Mouse (Mus musculus) embryonic facial prominence, embryonic 11.5 days (tissue): ENCODE data around the gene E2f2. TPM values are rescaled to one million over a fixed set of nuclear protein-coding genes. Genes with fewer than 3 reads are reported as not detected.

Experiments used
- ATAC-seq: fragments of 200-750 bp; cut with Nextera tagmentation; replicated peaks from 2 replicates; pipeline ENCODE4 v1.8.0; 2017; ENCODE audit warnings: low read depth; ENCODE audit not compliant: insufficient number of reproducible peaks, low FRiP score, low TSS enrichment
- DNase-seq: peaks from one replicate; pipeline ENCODE4 v3.0.0-alpha.2; 2015; ENCODE audit warnings: low spot score
- H3K27ac ChIP-seq: fragments of 300-500 bp; sonication (generic); replicated peaks from 2 replicates; pipeline ENCODE4 v1.5.1; 2014; ENCODE audit warnings: mild to moderate bottlenecking, low read depth, low read length, control low read depth
- H3K27me3 ChIP-seq: fragments of 300-500 bp; sonication (generic); 2 replicates; pipeline ENCODE4 v1.6.1; 2014; ENCODE audit warnings: mild to moderate bottlenecking, low read length, moderate library complexity, mixed read lengths; ENCODE audit not compliant: control insufficient read depth, insufficient read depth
- H3K36me3 ChIP-seq: fragments of 300-500 bp; sonication (generic); replicated peaks from 2 replicates; pipeline ENCODE4 v1.6.1; 2014; ENCODE audit warnings: low read depth, mild to moderate bottlenecking, low read length, moderate library complexity, mixed read lengths; ENCODE audit not compliant: control insufficient read depth, insufficient read depth
- H3K4me1 ChIP-seq: fragments of 300-500 bp; sonication (generic); 2 replicates; pipeline ENCODE4 v1.6.1; 2014; ENCODE audit warnings: low read length, mixed read lengths; ENCODE audit not compliant: control insufficient read depth, insufficient read depth
- H3K4me2 ChIP-seq: fragments of 300-500 bp; sonication (generic); 2 replicates; pipeline ENCODE4 v1.6.1; 2014; ENCODE audit warnings: low read depth, mild to moderate bottlenecking, control low read depth, low read length, moderate library complexity
- H3K4me3 ChIP-seq: fragments of 300-500 bp; sonication (generic); 2 replicates; pipeline ENCODE4 v1.5.1; 2014; ENCODE audit warnings: low read depth, low read length, control low read depth
- H3K9ac ChIP-seq: fragments of 300-500 bp; sonication (generic); replicated peaks from 2 replicates; pipeline ENCODE4 v1.6.1; 2014; ENCODE audit warnings: mild to moderate bottlenecking, control low read depth, low read length
- H3K9me3 ChIP-seq: fragments of 300-500 bp; sonication (generic); replicated peaks from 2 replicates; pipeline ENCODE4 v1.6.1; 2016; ENCODE audit warnings: mild to moderate bottlenecking, low read length, inconsistent platforms, mixed read lengths; ENCODE audit not compliant: control insufficient read depth
- WGBS: fragments of 180-500 bp; shearing (Covaris S2); extraction: QIAGEN DNeasy Blood & Tissue Kit; methylation state at CpG from one replicate; pipeline ENCODE4 v1.1.7; 2014; 5-methylcytosine and 5-hydroxymethylcytosine counted together
- polyA plus RNA-seq: library from polyadenylated mRNA; unstranded; fragments of >200 nt; fragmentation: Nextera tagmentation; extraction: Ambion mirVana; gene quantifications from 2 replicates; pipeline ENCODE4 v1.2.1, GENCODE M21; 2014

The E2f2 gene
- polyA plus RNA-seq, 1 experiment from 2014 or later = 6.1 TPM

- no peak for ATAC-seq
- no peak overlapping the region for H3K27ac ChIP-seq
- peaks cover 23% of the 10 kb centered on the region for H3K27me3 ChIP-seq
Measured at GRCm38 (mm10) chr4:136239111-136239510, 66.9 kb downstream of the E2f2 start.

GRCm38 (mm10) chr4:136239622-136240021, 67.4 kb downstream of the E2f2 start:
- peaks cover 23% of the 10 kb centered on the region for H3K27me3 ChIP-seq
- H3K27ac ChIP-seq = no peak overlapping the region
- peak; percentile 79 for DNase-seq
- ATAC-seq = no peak
- H3K9ac ChIP-seq = no peak overlapping the region
- H3K36me3 ChIP-seq = no peaks in the 10 kb centered on the region
- 20% methylated on average over 8 of the region's 8 CpGs for WGBS
- H3K9me3 ChIP-seq = no peaks in the 10 kb centered on the region
- H3K4me1 ChIP-seq = no peaks in the 10 kb centered on the region; the same call in 1 of the 2 replicates
- no peak overlapping the region for H3K4me3 ChIP-seq
- no peak overlapping the region for H3K4me2 ChIP-seq

More at GRCm38 (mm10) chr4:136239111-136239510, 66.9 kb downstream of the E2f2 start:
- Histone ChIP-seq H3K4me1 (no peaks in the 10 kb centered on the region; the same call in 1 of the 2 replicates), H3K36me3 (no peaks in the 10 kb centered on the region), H3K9me3 (no peaks in the 10 kb centered on the region), H3K9ac (no peak overlapping the region), H3K4me2 (no peak overlapping the region), H3K4me3 (no peak overlapping the region)
- 63% methylated on average over 9 of the region's 9 CpGs for WGBS
- no peak for DNase-seq

- no peak overlapping the region for H3K4me2 ChIP-seq
- H3K36me3 ChIP-seq = no peaks in the 10 kb centered on the region
- ATAC-seq = no peak
- no peaks in the 10 kb centered on the region; the same call in 1 of the 2 replicates for H3K4me1 ChIP-seq
- H3K9ac ChIP-seq = no peak overlapping the region
- peaks cover 23% of the 10 kb centered on the region for H3K27me3 ChIP-seq
- no peaks in the 10 kb centered on the region for H3K9me3 ChIP-seq
- 60% methylated on average over 14 of the region's 14 CpGs for WGBS
- no peak overlapping the region for H3K4me3 ChIP-seq
- no peak for DNase-seq
- no peak overlapping the region for H3K27ac ChIP-seq
Measured at GRCm38 (mm10) chr4:136240123-136240522, 67.9 kb downstream of the E2f2 start.

GRCm38 (mm10) chr4:136240955-136241354, 68.8 kb downstream of the E2f2 start:
- Histone ChIP-seq H3K4me3 (no peak overlapping the region), H3K4me1 (no peaks in the 10 kb centered on the region; the same call in 1 of the 2 replicates), H3K9ac (no peak overlapping the region), H3K27me3 (peaks cover 30% of the 10 kb centered on the region), H3K9me3 (no peaks in the 10 kb centered on the region), H3K4me2 (no peak overlapping the region), H3K36me3 (no peaks in the 10 kb centered on the region), H3K27ac (no peak overlapping the region)
- WGBS = 31% methylated on average over 8 of the region's 8 CpGs
- ATAC-seq (no peak), DNase-seq (no peak)

GRCm38 (mm10) chr4:136242065-136242703, 70.0 kb downstream of the E2f2 start:
- DNase-seq = no peak
- Histone ChIP-seq H3K27me3 (peaks cover 43% of the 10 kb centered on the region), H3K4me2 (no peak overlapping the region), H3K27ac (no peak overlapping the region), H3K36me3 (no peaks in the 10 kb centered on the region), H3K4me1 (peaks cover 6% of the 10 kb centered on the region), H3K9ac (no peak overlapping the region), H3K9me3 (no peaks in the 10 kb centered on the region), H3K4me3 (no peak overlapping the region)
- ATAC-seq = no peak
- WGBS = 46% methylated on average over 8 of the region's 8 CpGs

GRCm38 (mm10) chr4:136242728-136243127, 70.5 kb downstream of the E2f2 start:
- H3K4me3 ChIP-seq = no peak overlapping the region
- no peaks in the 10 kb centered on the region for H3K36me3 ChIP-seq
- H3K27me3 ChIP-seq = peaks cover 46% of the 10 kb centered on the region
- H3K9ac ChIP-seq = no peak overlapping the region
- DNase-seq = no peak
- no peak overlapping the region for H3K4me2 ChIP-seq
- WGBS = 87% methylated on average over 7 of the region's 7 CpGs
- H3K9me3 ChIP-seq = no peaks in the 10 kb centered on the region
- no peak overlapping the region for H3K27ac ChIP-seq
- no peak for ATAC-seq
- peaks cover 12% of the 10 kb centered on the region for H3K4me1 ChIP-seq

- Histone ChIP-seq H3K4me1 (peaks cover 22% of the 10 kb centered on the region), H3K27ac (no peak overlapping the region), H3K4me2 (no peak overlapping the region), H3K4me3 (no peak overlapping the region), H3K9me3 (no peaks in the 10 kb centered on the region), H3K27me3 (peaks cover 45% of the 10 kb centered on the region), H3K9ac (no peak overlapping the region), H3K36me3 (no peaks in the 10 kb centered on the region)
- DNase-seq (no peak), ATAC-seq (no peak)
- WGBS = 58% methylated on average over 7 of the region's 7 CpGs
Measured at GRCm38 (mm10) chr4:136244208-136244607, 72.0 kb downstream of the E2f2 start.
